Mouse (Mus musculus): ENCODE measurements around the gene Rbms3.

Gene Rbms3

GRCm38 (mm10) chr9:117048641-117049040, 581.1 kb downstream of the Rbms3 start:
- no peak for DNase-seq (ENCODE audit: low spot score)

- DNase-seq (ENCODE audit: low spot score) = no peak
These were observed 587.7 kb downstream of the Rbms3 start for GRCm38 (mm10) chr9:117041993-117042366.

- DNase-seq (ENCODE audit: low spot score) = no peak
These were observed 588.3 kb downstream of the Rbms3 start for GRCm38 (mm10) chr9:117041291-117041992.

GRCm38 (mm10) chr9:117039941-117040453, 589.7 kb downstream of the Rbms3 start:
- DNase-seq (ENCODE audit: low spot score) = peak; percentile 72

GRCm38 (mm10) chr9:117032690-117033089, 597.0 kb downstream of the Rbms3 start:
- no peak for DNase-seq (ENCODE audit: low spot score)

- no peak for DNase-seq (ENCODE audit: low spot score)
These were observed 598.5 kb downstream of the Rbms3 start for GRCm38 (mm10) chr9:117031237-117031636.

GRCm38 (mm10) chr9:117030837-117031236, 598.9 kb downstream of the Rbms3 start:
- peak; percentile 91 for DNase-seq (ENCODE audit: low spot score)

- DNase-seq (ENCODE audit: low spot score) = peak; percentile 40
These were observed 599.8 kb downstream of the Rbms3 start for GRCm38 (mm10) chr9:117029953-117030352.

GRCm38 (mm10) chr9:117028586-117028985, 601.1 kb downstream of the Rbms3 start:
- no peak for DNase-seq (ENCODE audit: low spot score)

- DNase-seq (ENCODE audit: low spot score) = no peak
These were observed 607.6 kb downstream of the Rbms3 start for GRCm38 (mm10) chr9:117022086-117022485.

GRCm38 (mm10) chr9:117021506-117021905, 608.2 kb downstream of the Rbms3 start:
- no peak for DNase-seq (ENCODE audit: low spot score)

- DNase-seq (ENCODE audit: low spot score) = no peak
These were observed 609.5 kb downstream of the Rbms3 start for GRCm38 (mm10) chr9:117020216-117020615.

GRCm38 (mm10) chr9:117018741-117019163, 611.0 kb downstream of the Rbms3 start:
- peak; percentile 61 for DNase-seq (ENCODE audit: low spot score)

GRCm38 (mm10) chr9:117018301-117018700, 611.4 kb downstream of the Rbms3 start:
- DNase-seq (ENCODE audit: low spot score) = no peak

GRCm38 (mm10) chr9:117016605-117017319, 613.0 kb downstream of the Rbms3 start:
- peak; percentile 12 for DNase-seq (ENCODE audit: low spot score)

- DNase-seq (ENCODE audit: low spot score) = peak; percentile 45
These were observed 616.3 kb downstream of the Rbms3 start for GRCm38 (mm10) chr9:117013386-117013785.

GRCm38 (mm10) chr9:117010801-117011200, 618.9 kb downstream of the Rbms3 start:
- no peak for DNase-seq (ENCODE audit: low spot score)

GRCm38 (mm10) chr9:117008194-117008593, 621.5 kb downstream of the Rbms3 start:
- no peak for DNase-seq (ENCODE audit: low spot score)

- peak; percentile 73 for DNase-seq (ENCODE audit: low spot score)
These were observed 627.6 kb downstream of the Rbms3 start for GRCm38 (mm10) chr9:117002083-117002482.

GRCm38 (mm10) chr9:116999186-116999585, 630.5 kb downstream of the Rbms3 start:
- DNase-seq (ENCODE audit: low spot score) = no peak

GRCm38 (mm10) chr9:116990321-116990720, 639.4 kb downstream of the Rbms3 start:
- DNase-seq (ENCODE audit: low spot score) = no peak

- no peak for DNase-seq (ENCODE audit: low spot score)
These were observed 648.9 kb downstream of the Rbms3 start for GRCm38 (mm10) chr9:116980801-116981200.

GRCm38 (mm10) chr9:116977428-116977827, 652.3 kb downstream of the Rbms3 start:
- DNase-seq (ENCODE audit: low spot score) = no peak

Data from adipocyte (in vitro differentiated cells).